In the genomic region with DNA sequence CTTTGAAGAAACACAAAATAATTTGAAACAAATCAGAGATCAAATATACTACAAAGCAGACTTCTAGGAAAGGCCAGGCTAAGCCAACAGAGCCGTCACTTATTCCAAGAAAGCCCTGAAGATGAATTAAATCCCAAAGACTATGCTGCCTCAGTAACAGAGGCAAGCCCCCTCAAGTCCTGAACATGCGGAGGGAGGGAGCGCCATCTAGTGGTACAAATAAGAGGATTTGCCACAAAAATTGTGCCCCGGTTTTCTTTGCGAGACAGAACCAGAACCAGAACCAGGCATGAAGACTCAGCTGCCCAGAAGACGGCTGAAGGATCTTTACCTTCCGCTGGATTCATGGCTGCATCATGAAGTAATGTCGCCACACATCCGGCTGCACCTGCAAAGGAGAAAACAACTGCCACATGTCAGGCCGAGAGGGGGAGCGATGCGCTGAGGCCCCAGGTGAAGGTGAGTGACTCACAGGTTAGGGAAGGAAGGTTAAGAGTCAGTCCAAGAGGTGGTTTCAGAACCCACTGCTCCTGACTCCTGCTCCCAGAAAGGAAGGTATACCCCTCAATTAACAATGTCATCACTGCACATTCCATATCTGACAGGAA, we compare ENCODE assay signal across 9 mouse cellular contexts. TPM values are rescaled to one million over a fixed set of nuclear protein-coding genes. Genes with fewer than 3 reads are reported as not detected.
DNase-seq lines count a peak whose midpoint lies in the region; ATAC-seq lines count a peak whose summit lies in the region.
"Had no signal": no experiment of that assay in that cellular context is flagged by ENCODE, and none has a peak within 500 bp of the region (broad histone marks: within the 10 kb centered on the region; RNA-seq: fewer than 3 reads in every experiment).

No protein-coding gene starts in this region.

- peaks cover 14% of the 10 kb centered on the region for H3K4me1 ChIP-seq in hindbrain, embryonic 10.5 days (replicated peaks)
- peaks cover 9% of the 10 kb centered on the region; the same call in 1 of the 2 replicates for H3K4me1 ChIP-seq in hindbrain, embryonic 13.5 days (replicated peaks)
- peaks cover 6% of the 10 kb centered on the region for H3K4me1 ChIP-seq in embryonic facial prominence, embryonic 10.5 days
- H3K4me1 ChIP-seq in limb, embryonic 11.5 days (ENCODE audit: control insufficient read depth, insufficient read depth, low read length) = no peaks in the 10 kb centered on the region

- WGBS in hindbrain, embryonic 10.5 days = 54% methylated on average over 12 of the region's 12 CpGs
- WGBS in hindbrain, embryonic 13.5 days = 49% methylated on average over 12 of the region's 12 CpGs
- WGBS in embryonic facial prominence, embryonic 10.5 days = 53% methylated on average over 12 of the region's 12 CpGs
- 59% methylated on average over 12 of the region's 12 CpGs for WGBS in limb, embryonic 11.5 days

- no peaks in the 10 kb centered on the region for H3K27me3 ChIP-seq in hindbrain, embryonic 10.5 days (ENCODE audit: insufficient read depth, poor library complexity, severe bottlenecking)
- no peaks in the 10 kb centered on the region for H3K27me3 ChIP-seq in hindbrain, embryonic 13.5 days
- H3K27me3 ChIP-seq in embryonic facial prominence, embryonic 10.5 days (replicated peaks; ENCODE audit: low read depth, poor library complexity, severe bottlenecking) = no peaks in the 10 kb centered on the region
- H3K27me3 ChIP-seq in limb, embryonic 11.5 days (ENCODE audit: control insufficient read depth, insufficient read depth, low read length) = no peaks in the 10 kb centered on the region
- H3K27me3 ChIP-seq: embryonic facial prominence, embryonic 13.5 days had no signal

- no peak overlapping the region for H3K9ac ChIP-seq in hindbrain, embryonic 13.5 days
- H3K9ac ChIP-seq in limb, embryonic 11.5 days (ENCODE audit: low read length) = no peak overlapping the region
- H3K9ac ChIP-seq: embryonic facial prominence, embryonic 13.5 days had no signal

- H3K4me3 ChIP-seq in hindbrain, embryonic 10.5 days = no peak overlapping the region
- H3K4me3 ChIP-seq in hindbrain, embryonic 13.5 days = no peak overlapping the region
- no peak overlapping the region for H3K4me3 ChIP-seq in embryonic facial prominence, embryonic 10.5 days
- no peak overlapping the region for H3K4me3 ChIP-seq in limb, embryonic 11.5 days (ENCODE audit: low read depth, low read length)
- H3K4me3 ChIP-seq: embryonic facial prominence, embryonic 13.5 days had no signal

- peaks cover 28% of the 10 kb centered on the region for H3K36me3 ChIP-seq in hindbrain, embryonic 10.5 days
- peaks cover 24% of the 10 kb centered on the region for H3K36me3 ChIP-seq in hindbrain, embryonic 13.5 days
- peaks cover 26% of the 10 kb centered on the region for H3K36me3 ChIP-seq in embryonic facial prominence, embryonic 10.5 days (replicated peaks)
- H3K36me3 ChIP-seq in limb, embryonic 11.5 days (ENCODE audit: control insufficient read depth, insufficient read depth, low read length) = peaks cover 8% of the 10 kb centered on the region; the same call in 1 of the 2 replicates

- no peak for ATAC-seq in hindbrain, embryonic 13.5 days (ENCODE audit: low FRiP score)
- ATAC-seq in limb, embryonic 11.5 days (ENCODE audit: insufficient number of reproducible peaks, low FRiP score, low TSS enrichment, low read depth) = no peak

- no peak overlapping the region for H3K27ac ChIP-seq in hindbrain, embryonic 10.5 days
- H3K27ac ChIP-seq in hindbrain, embryonic 13.5 days = no peak overlapping the region
- no peak overlapping the region for H3K27ac ChIP-seq in embryonic facial prominence, embryonic 10.5 days (replicated peaks)
- H3K27ac ChIP-seq in limb, embryonic 11.5 days (replicated peaks; ENCODE audit: low read depth, low read length) = no peak overlapping the region
- H3K27ac ChIP-seq: embryonic facial prominence, embryonic 13.5 days had no signal

- H3K9me3 ChIP-seq in hindbrain, embryonic 10.5 days = no peaks in the 10 kb centered on the region
- H3K9me3 ChIP-seq in hindbrain, embryonic 13.5 days = no peaks in the 10 kb centered on the region
- no peaks in the 10 kb centered on the region for H3K9me3 ChIP-seq in embryonic facial prominence, embryonic 10.5 days
- H3K9me3 ChIP-seq in limb, embryonic 11.5 days (ENCODE audit: control insufficient read depth, low read length) = no peaks in the 10 kb centered on the region
- H3K9me3 ChIP-seq: embryonic facial prominence, embryonic 13.5 days had no signal

- no peak overlapping the region for H3K4me2 ChIP-seq in hindbrain, embryonic 13.5 days
- no peak overlapping the region for H3K4me2 ChIP-seq in limb, embryonic 11.5 days (ENCODE audit: low read depth, severe bottlenecking)
- H3K4me2 ChIP-seq: embryonic facial prominence, embryonic 13.5 days had no signal

- peak; percentile 55 for DNase-seq in hindbrain, embryonic 10.5 days (ENCODE audit: low spot score)
- DNase-seq in A20 (ENCODE audit: low read depth, low spot score) (peak; percentile 55), MN1 (ENCODE audit: low spot score) (peak; percentile 21)
- peak; percentile 54 for DNase-seq in embryonic facial prominence, embryonic 10.5 days (ENCODE audit: low spot score)
- peak; percentile 58 for DNase-seq in limb, embryonic 11.5 days (ENCODE audit: low spot score)
- peak; percentile 44 for DNase-seq in thymus, postnatal 0 days (ENCODE audit: low spot score)
- DNase-seq in Muller cell, postnatal 12 days (ENCODE audit: inconsistent ontology term) = no peak

RNA-seq across cellular contexts. Expression of a gene that starts 9.1 kb away (rescaled TPM):
- polyA plus RNA-seq in hindbrain, embryonic 10.5 days (2016; fragmentation: Nextera tagmentation; extraction: Ambion mirVana) = 9.2 and 12.3 TPM in 2 replicates
- 14.0 and 15.1 TPM in 2 replicates for polyA plus RNA-seq in hindbrain, embryonic 13.5 days (2015; fragmentation: Nextera tagmentation; extraction: Ambion mirVana)
- 10.3 and 10.9 TPM in 2 replicates for polyA plus RNA-seq in embryonic facial prominence, embryonic 10.5 days (2016; fragmentation: Nextera tagmentation; extraction: Ambion mirVana)
- polyA plus RNA-seq in limb, embryonic 11.5 days (2014; fragmentation: Nextera tagmentation; extraction: Ambion mirVana) = 10.3 and 11.2 TPM in 2 replicates
- polyA plus RNA-seq in thymus, postnatal 0 days (2015; fragmentation: Nextera tagmentation; extraction: Ambion mirVana) = 17.1 and 19.3 TPM in 2 replicates

RNA-seq across cellular contexts. Expression of a gene that starts 23.9 kb away (rescaled TPM):
- polyA plus RNA-seq in hindbrain, embryonic 10.5 days (2016; fragmentation: Nextera tagmentation; extraction: Ambion mirVana) = 9.0 and 9.3 TPM in 2 replicates
- 10.1 and 10.6 TPM in 2 replicates for polyA plus RNA-seq in hindbrain, embryonic 13.5 days (2015; fragmentation: Nextera tagmentation; extraction: Ambion mirVana)
- 8.9 and 9.8 TPM in 2 replicates for polyA plus RNA-seq in embryonic facial prominence, embryonic 10.5 days (2016; fragmentation: Nextera tagmentation; extraction: Ambion mirVana)
- 13.7 and 16.7 TPM in 2 replicates for polyA plus RNA-seq in limb, embryonic 11.5 days (2014; fragmentation: Nextera tagmentation; extraction: Ambion mirVana)
- 8.9 and 11.2 TPM in 2 replicates for polyA plus RNA-seq in thymus, postnatal 0 days (2015; fragmentation: Nextera tagmentation; extraction: Ambion mirVana)

RNA-seq across cellular contexts. Expression of a gene that starts 53.4 kb away (rescaled TPM):
- polyA plus RNA-seq in hindbrain, embryonic 10.5 days (2016; fragmentation: Nextera tagmentation; extraction: Ambion mirVana) = 0.56 and 1.0 TPM in 2 replicates
- polyA plus RNA-seq in hindbrain, embryonic 13.5 days (2015; fragmentation: Nextera tagmentation; extraction: Ambion mirVana) = 0.18 TPM in 1 of 2 replicates, not detected in the other
- 3.7 and 4.1 TPM in 2 replicates for polyA plus RNA-seq in embryonic facial prominence, embryonic 10.5 days (2016; fragmentation: Nextera tagmentation; extraction: Ambion mirVana)
- not detected in 2 replicates for polyA plus RNA-seq in limb, embryonic 11.5 days (2014; fragmentation: Nextera tagmentation; extraction: Ambion mirVana)
- polyA plus RNA-seq in thymus, postnatal 0 days (2015; fragmentation: Nextera tagmentation; extraction: Ambion mirVana) = not detected in 2 replicates
